Mouse (Mus musculus): ENCODE measurements around the gene Esrrg. TPM values are rescaled to one million over a fixed set of nuclear protein-coding genes. Genes with fewer than 3 reads are reported as not detected.

Esrrg gene
- total RNA-seq, 2 experiments from 2014 or later, result 35.3 to 40.0 TPM

DNA sequence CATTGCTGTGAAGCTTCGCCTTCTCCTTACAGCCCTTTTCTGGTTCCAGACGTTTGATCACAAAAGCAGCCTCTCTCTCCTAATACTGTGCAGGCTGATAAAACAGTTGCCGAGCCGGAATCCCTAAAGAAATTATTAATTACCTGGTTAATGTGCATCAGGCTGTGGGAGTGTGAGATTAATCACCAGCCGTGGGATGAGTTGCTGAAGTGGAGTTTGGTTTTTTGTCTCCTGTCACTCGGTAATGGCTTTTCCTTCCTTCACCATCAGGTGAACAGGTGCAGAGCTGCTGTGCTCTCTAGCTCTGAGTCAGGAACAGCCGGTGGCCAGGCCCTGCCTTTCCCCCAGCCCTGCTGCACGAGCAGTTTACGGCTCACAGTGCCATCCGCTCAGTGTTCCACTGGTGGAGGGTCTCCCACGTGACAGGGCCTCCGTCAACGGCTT is 212.8 kb downstream of the Esrrg start:
- intact Hi-C loops (cut with DNase I), result no loop called here
- no peak for DNase-seq

DNA sequence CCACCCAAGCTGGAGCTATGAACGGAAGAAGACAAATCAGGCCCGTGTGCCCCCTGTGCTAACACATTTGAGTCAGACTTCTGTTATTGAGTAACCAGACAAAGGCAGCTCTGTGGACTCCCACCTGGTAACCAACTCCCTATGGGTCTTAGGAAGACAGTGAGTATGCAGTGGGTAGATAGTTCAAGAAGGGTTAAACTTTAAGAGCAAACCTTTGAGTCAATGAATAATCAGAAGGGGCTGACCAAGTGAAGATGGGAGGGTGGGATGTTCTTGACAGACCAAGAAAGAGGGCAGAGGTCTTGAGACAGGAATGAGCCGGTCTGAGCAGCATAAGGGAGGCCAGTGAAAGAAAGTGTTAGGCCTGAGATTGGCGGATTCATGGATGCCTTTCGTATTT is 214.8 kb downstream of the Esrrg start:
- intact Hi-C loops (cut with DNase I), result no loop called here
- no peak for DNase-seq

- intact Hi-C loops (cut with DNase I), result no loop called here
- no peak for DNase-seq
Measured at GRCm38 (mm10) chr1:187825421-187826097, 217.0 kb downstream of the Esrrg start.

- no peak for DNase-seq
- intact Hi-C loops (cut with DNase I), result no loop called here
Measured at GRCm38 (mm10) chr1:187826140-187826539, 217.5 kb downstream of the Esrrg start.

- no peak for DNase-seq
- intact Hi-C loops (cut with DNase I), result no loop called here
Measured at GRCm38 (mm10) chr1:187826869-187827268, 218.3 kb downstream of the Esrrg start.

DNA sequence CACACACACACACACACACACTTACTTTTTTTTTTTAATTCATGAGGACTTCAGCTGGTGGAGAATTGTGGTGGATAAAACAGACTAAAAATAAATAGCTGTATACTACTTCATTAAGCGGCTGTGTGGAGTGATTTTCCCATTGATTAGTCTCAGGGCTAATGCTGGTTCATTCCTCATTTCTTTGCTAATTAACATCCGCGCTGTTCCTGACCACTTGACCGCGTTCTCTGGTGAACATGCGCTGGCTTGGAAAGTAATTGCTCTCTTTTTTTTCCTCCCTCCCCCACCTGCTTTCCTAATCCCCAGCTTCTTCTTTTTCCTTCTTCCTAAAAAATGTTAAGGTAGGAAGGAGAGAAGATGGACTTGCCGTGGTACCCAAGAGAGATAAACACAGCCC is 222.3 kb downstream of the Esrrg start:
- intact Hi-C loops (cut with DNase I), result no loop called here
- DNase-seq, result no peak

GRCm38 (mm10) chr1:187832851-187833250 is 224.3 kb downstream of the Esrrg start:
- DNase-seq, result no peak
- intact Hi-C loops (cut with DNase I), result no loop called here

DNA sequence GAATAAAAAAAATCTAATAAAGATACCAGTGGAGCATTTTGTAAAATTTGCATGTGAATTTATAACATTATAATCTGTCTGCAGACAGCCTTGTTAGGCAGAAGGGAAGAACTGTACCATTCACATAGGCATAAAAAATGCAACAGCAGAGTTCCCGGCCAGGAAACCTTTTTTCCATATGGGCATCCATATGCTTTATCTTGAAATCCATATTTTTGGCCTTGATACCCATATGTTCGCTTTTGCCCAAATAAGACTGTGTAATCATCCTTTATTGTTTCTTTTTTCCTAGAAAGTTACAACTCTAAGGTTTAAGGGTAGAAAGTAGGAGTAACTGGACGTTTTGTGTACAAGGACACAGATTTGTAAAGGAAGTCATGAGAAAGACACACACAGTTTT is 226.0 kb downstream of the Esrrg start:
- intact Hi-C loops (cut with DNase I), result no loop called here
- no peak for DNase-seq

DNA sequence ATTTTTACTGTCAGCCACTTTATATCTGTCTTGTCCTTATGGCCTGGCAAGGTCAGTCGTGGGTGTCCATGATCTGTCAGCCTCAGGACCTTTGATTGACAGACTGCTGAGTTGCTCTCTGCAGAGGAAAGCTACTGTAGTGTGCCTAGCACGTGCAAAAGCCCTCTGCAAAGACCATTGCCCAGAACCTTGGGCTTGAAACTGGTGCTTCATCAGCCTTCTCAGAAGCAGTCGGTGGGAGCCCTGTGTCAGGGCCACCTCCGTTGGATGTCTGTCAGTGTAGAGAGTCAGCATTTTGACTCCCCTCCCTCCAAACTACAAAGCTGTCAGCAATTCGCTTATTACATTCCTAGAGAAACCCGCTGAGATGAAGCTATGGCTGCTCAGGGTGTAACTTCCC is 227.8 kb downstream of the Esrrg start:
- intact Hi-C loops (cut with DNase I), result no loop called here
- peak in 1 of 2 experiments; percentile 36 for DNase-seq

- intact Hi-C loops (cut with DNase I), result no loop called here
- peak; percentile 71 to 79 for DNase-seq
Measured at GRCm38 (mm10) chr1:187836876-187837275, 228.3 kb downstream of the Esrrg start.

- intact Hi-C loops (cut with DNase I), result no loop called here
- peak in 1 of 2 experiments; percentile 19 for DNase-seq
Measured at GRCm38 (mm10) chr1:187841629-187842028, 233.0 kb downstream of the Esrrg start.

DNA sequence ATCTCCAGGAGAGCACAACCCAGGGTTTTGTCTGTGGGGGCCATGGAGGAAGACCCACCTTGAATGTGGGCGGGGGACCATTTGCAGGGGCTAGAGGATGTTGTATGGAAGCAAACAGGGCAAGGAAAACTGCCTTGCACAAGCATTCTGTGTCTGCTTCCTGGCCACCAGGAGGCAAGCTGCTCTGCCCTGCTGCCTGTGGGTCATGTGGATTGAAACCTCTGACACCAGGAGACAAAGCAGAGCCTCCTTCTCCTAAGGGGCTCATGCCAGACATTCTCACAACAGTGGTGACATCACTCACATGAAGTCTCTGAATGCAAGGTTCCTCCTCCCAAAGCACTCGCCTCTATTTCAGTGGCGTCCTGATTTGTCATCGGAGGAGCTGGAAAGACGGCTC is 234.1 kb downstream of the Esrrg start:
- DNase-seq, result peak in 1 of 2 experiments; percentile 7
- intact Hi-C loops (cut with DNase I), result no loop called here

- intact Hi-C loops (cut with DNase I), result no loop called here
- no peak for DNase-seq
Measured at GRCm38 (mm10) chr1:187854148-187854547, 245.6 kb downstream of the Esrrg start.

GRCm38 (mm10) chr1:187862339-187862738 is 253.7 kb downstream of the Esrrg start:
- DNase-seq, result no peak
- intact Hi-C loops (cut with DNase I), result no loop called here

- intact Hi-C loops (cut with DNase I), result no loop called here
- DNase-seq, result no peak
Measured at GRCm38 (mm10) chr1:187868427-187868826, 259.8 kb downstream of the Esrrg start.

- DNase-seq, result no peak
- intact Hi-C loops (cut with DNase I), result no loop called here
Measured at GRCm38 (mm10) chr1:187872208-187872607, 263.6 kb downstream of the Esrrg start.

- DNase-seq, result no peak
- intact Hi-C loops (cut with DNase I), result no loop called here
Measured at GRCm38 (mm10) chr1:187872744-187873143, 264.2 kb downstream of the Esrrg start.

GRCm38 (mm10) chr1:187873770-187874169 is 265.2 kb downstream of the Esrrg start:
- no peak for DNase-seq
- intact Hi-C loops (cut with DNase I), result no loop called here

- DNase-seq, result no peak
- intact Hi-C loops (cut with DNase I), result no loop called here
Measured at GRCm38 (mm10) chr1:187887270-187887669, 278.7 kb downstream of the Esrrg start.

GRCm38 (mm10) chr1:187888142-187888541 is 279.6 kb downstream of the Esrrg start:
- intact Hi-C loops (cut with DNase I), result no loop called here
- peak in 1 of 2 experiments; percentile 20 for DNase-seq

DNA sequence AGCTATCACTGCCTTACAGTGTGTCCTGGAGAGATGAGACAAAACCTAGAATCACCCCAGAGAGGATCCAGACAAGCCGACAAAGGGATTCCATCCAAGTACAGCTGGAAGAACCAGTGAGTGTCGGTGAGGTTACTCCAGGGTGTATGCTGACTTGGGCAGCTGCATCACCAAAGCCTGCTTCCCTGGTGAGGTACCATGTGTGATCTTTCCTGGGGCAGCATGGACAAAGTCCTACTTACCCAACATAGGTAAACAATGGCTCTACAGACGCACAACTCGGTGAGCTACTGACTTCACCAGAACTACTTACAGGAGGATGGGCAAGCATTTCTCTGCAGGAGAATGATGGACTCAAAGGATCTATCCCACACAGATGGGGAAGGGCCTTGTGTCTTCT is 280.5 kb downstream of the Esrrg start:
- intact Hi-C loops (cut with DNase I), result no loop called here

DNA sequence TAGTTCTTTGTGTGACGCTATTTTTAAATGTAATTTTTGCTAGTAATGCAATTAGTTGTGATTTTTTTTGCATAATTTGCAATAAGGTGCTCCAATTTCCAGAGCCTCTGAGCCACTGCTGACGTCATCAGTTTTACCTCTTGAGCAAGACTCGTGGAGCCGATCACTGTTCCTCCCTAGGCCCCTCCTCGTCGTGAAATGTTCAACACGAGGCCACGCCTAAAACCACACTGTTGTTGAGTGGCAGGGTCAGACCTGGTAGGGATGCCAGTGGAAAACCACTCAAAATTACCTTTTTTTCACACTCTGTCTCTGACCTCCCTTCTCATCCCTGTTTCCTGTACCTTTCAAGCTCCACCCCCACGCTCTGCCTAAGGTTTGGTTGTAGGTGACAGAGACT is 282.7 kb downstream of the Esrrg start:
- intact Hi-C loops (cut with DNase I), result no loop called here
- DNase-seq, result no peak

More for the DNA sequence above, 280.5 kb downstream of the Esrrg start:
- DNase-seq, result no peak

DNA sequence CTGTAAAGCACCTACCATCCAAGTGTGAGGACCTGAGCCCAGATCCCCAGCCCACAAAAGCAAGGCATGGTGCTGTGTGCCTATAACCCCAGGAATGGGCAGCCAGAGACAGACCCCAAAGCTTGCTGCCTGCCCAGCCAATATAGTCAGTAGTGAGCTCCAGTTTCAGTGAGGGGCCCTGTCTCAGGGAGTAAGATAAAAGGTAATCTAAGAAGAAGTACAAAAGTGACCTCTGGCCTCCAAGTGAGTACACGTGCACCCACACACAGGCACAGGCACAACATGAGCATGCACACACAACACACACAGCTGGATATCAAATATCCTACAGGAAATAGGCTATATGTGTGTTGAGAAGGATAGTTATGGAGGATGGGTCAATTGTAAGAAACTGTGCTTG is 286.9 kb downstream of the Esrrg start:
- no peak for DNase-seq
- intact Hi-C loops (cut with DNase I), result no loop called here

Data from heart, postnatal 10 days (tissue).